Mouse (Mus musculus) midbrain, embryonic 14.5 days (tissue): ENCODE measurements around the gene Blmh. TPM values are rescaled to one million over a fixed set of nuclear protein-coding genes. Genes with fewer than 3 reads are reported as not detected.

ENCODE experiments used
- ATAC-seq: fragments of 200-750 bp; cut with Nextera tagmentation; 2 replicates; pipeline ENCODE4 v1.8.0; 2017; ENCODE audit warnings: moderate number of reproducible peaks, moderate library complexity; ENCODE audit not compliant: low FRiP score, low TSS enrichment
- DNase-seq: peaks from one replicate; pipeline ENCODE4 v3.0.0-alpha.2; 2015
- H3K27ac ChIP-seq: fragments of 300-500 bp; sonication (generic); replicated peaks from 2 replicates; pipeline ENCODE4 v1.5.1; 2014; ENCODE audit warnings: mild to moderate bottlenecking, low read depth, low read length, moderate library complexity
- H3K27me3 ChIP-seq: fragments of 300-500 bp; sonication (generic); 2 replicates; pipeline ENCODE4 v1.6.1; 2014; ENCODE audit warnings: low read length, control low read depth, mixed read lengths; ENCODE audit not compliant: control insufficient read depth, insufficient read depth
- H3K36me3 ChIP-seq: fragments of 300-500 bp; sonication (generic); 2 replicates; pipeline ENCODE4 v1.6.1; 2014; ENCODE audit warnings: low read length, control low read depth; ENCODE audit not compliant: control insufficient read depth, insufficient read depth
- H3K4me1 ChIP-seq: fragments of 300-500 bp; sonication (generic); 2 replicates; pipeline ENCODE4 v1.6.1; 2014; ENCODE audit warnings: mild to moderate bottlenecking, antibody characterized with exemption, low read length, control low read depth; ENCODE audit not compliant: control insufficient read depth, insufficient read depth
- H3K4me2 ChIP-seq: fragments of 300-500 bp; sonication (generic); 2 replicates; pipeline ENCODE4 v1.6.1; 2014; ENCODE audit warnings: mild to moderate bottlenecking, low read length, moderate library complexity
- H3K4me3 ChIP-seq: fragments of 300-500 bp; sonication (generic); replicated peaks from 2 replicates; pipeline ENCODE4 v1.5.1; 2014; ENCODE audit warnings: low read depth, low read length
- H3K9ac ChIP-seq: fragments of 300-500 bp; sonication (generic); replicated peaks from 2 replicates; pipeline ENCODE4 v1.6.1; 2014; ENCODE audit warnings: mild to moderate bottlenecking, low read length, moderate library complexity
- H3K9me3 ChIP-seq: fragments of 300-500 bp; sonication (generic); 2 replicates; pipeline ENCODE4 v1.6.1; 2016; ENCODE audit warnings: low read length, control low read depth, mixed read lengths; ENCODE audit not compliant: control insufficient read depth
- WGBS: fragments of 180-500 bp; shearing (Covaris S2); extraction: QIAGEN DNeasy Blood & Tissue Kit; methylation state at CpG from one replicate; pipeline ENCODE4 v1.1.7; 2014; 5-methylcytosine and 5-hydroxymethylcytosine counted together
- polyA plus RNA-seq: library from polyadenylated mRNA; unstranded; fragments of >200 nt; fragmentation: Nextera tagmentation; extraction: Ambion mirVana; gene quantifications from 2 replicates; pipeline ENCODE4 v1.2.1, GENCODE M21; 2014

The Blmh gene
- polyA plus RNA-seq, 1 experiment from 2014 or later = 136 TPM

GRCm38 (mm10) chr11:76998705-76999226, 74.2 kb downstream of the Blmh start:
- DNase-seq = peak; percentile 31
- WGBS = 8% methylated on average over 24 of the region's 24 CpGs
- no peak for ATAC-seq
- no peaks in the 10 kb centered on the region for H3K36me3 ChIP-seq
- no peak overlapping the region; the same call in 1 of the 2 replicates for H3K9ac ChIP-seq
- no peaks in the 10 kb centered on the region for H3K9me3 ChIP-seq
- H3K27me3 ChIP-seq = peaks cover 44% of the 10 kb centered on the region
- peak overlapping the region; percentile 86 for H3K4me2 ChIP-seq
- H3K4me3 ChIP-seq = peak overlapping the region; percentile 43
- H3K27ac ChIP-seq = no peak overlapping the region
- H3K4me1 ChIP-seq = peaks cover 10% of the 10 kb centered on the region

- DNase-seq = no peak
- Histone ChIP-seq H3K4me2 (no peak overlapping the region), H3K27me3 (peaks cover 44% of the 10 kb centered on the region), H3K9me3 (no peaks in the 10 kb centered on the region), H3K9ac (no peak overlapping the region), H3K36me3 (no peaks in the 10 kb centered on the region), H3K4me1 (peaks cover 10% of the 10 kb centered on the region), H3K27ac (no peak overlapping the region), H3K4me3 (no peak overlapping the region)
- 72% methylated on average over 5 of the region's 5 CpGs for WGBS
- no peak for ATAC-seq
Observed at GRCm38 (mm10) chr11:77000741-77001140, 76.1 kb downstream of the Blmh start.

- no peaks in the 10 kb centered on the region for H3K36me3 ChIP-seq
- H3K9me3 ChIP-seq = no peaks in the 10 kb centered on the region
- H3K27ac ChIP-seq = no peak overlapping the region
- no peak for ATAC-seq
- peaks cover 10% of the 10 kb centered on the region for H3K4me1 ChIP-seq
- 83% methylated on average over 1 of the region's 1 CpGs for WGBS
- H3K4me2 ChIP-seq = no peak overlapping the region
- no peak overlapping the region for H3K9ac ChIP-seq
- no peak overlapping the region for H3K4me3 ChIP-seq
- H3K27me3 ChIP-seq = peaks cover 34% of the 10 kb centered on the region
- no peak for DNase-seq
Observed at GRCm38 (mm10) chr11:77002361-77002760, 77.8 kb downstream of the Blmh start.

GRCm38 (mm10) chr11:77005881-77006280, 81.3 kb downstream of the Blmh start:
- no peak overlapping the region for H3K4me3 ChIP-seq
- H3K36me3 ChIP-seq = no peaks in the 10 kb centered on the region
- H3K27me3 ChIP-seq = no peaks in the 10 kb centered on the region
- H3K9me3 ChIP-seq = no peaks in the 10 kb centered on the region
- 73% methylated on average over 4 of the region's 4 CpGs for WGBS
- ATAC-seq (no peak), DNase-seq (no peak)
- H3K27ac ChIP-seq = no peak overlapping the region
- no peaks in the 10 kb centered on the region for H3K4me1 ChIP-seq
- no peak overlapping the region for H3K4me2 ChIP-seq
- no peak overlapping the region for H3K9ac ChIP-seq

- H3K27me3 ChIP-seq = no peaks in the 10 kb centered on the region
- 57% methylated on average over 6 of the region's 6 CpGs for WGBS
- ATAC-seq (no peak), DNase-seq (no peak)
- H3K4me2 ChIP-seq = no peak overlapping the region
- no peak overlapping the region for H3K9ac ChIP-seq
- H3K4me1 ChIP-seq = no peaks in the 10 kb centered on the region
- no peaks in the 10 kb centered on the region for H3K36me3 ChIP-seq
- H3K4me3 ChIP-seq = no peak overlapping the region
- H3K9me3 ChIP-seq = no peaks in the 10 kb centered on the region
- no peak overlapping the region for H3K27ac ChIP-seq
Observed at GRCm38 (mm10) chr11:77006616-77007015, 82.0 kb downstream of the Blmh start.

- H3K4me2 ChIP-seq = no peak overlapping the region
- no peak overlapping the region for H3K4me3 ChIP-seq
- H3K9ac ChIP-seq = no peak overlapping the region
- H3K4me1 ChIP-seq = no peaks in the 10 kb centered on the region
- 82% methylated on average over 16 of the region's 16 CpGs for WGBS
- DNase-seq (no peak), ATAC-seq (no peak)
- H3K9me3 ChIP-seq = no peaks in the 10 kb centered on the region
- H3K27ac ChIP-seq = no peak overlapping the region
- H3K36me3 ChIP-seq = no peaks in the 10 kb centered on the region
- H3K27me3 ChIP-seq = no peaks in the 10 kb centered on the region
Observed at GRCm38 (mm10) chr11:77009069-77010025, 84.7 kb downstream of the Blmh start.

- 86% methylated on average over 10 of the region's 10 CpGs for WGBS
- H3K4me2 ChIP-seq = no peak overlapping the region
Observed at GRCm38 (mm10) chr11:77010762-77011475, 86.3 kb downstream of the Blmh start.

GRCm38 (mm10) chr11:77018046-77018445, 93.4 kb downstream of the Blmh start:
- Histone ChIP-seq H3K4me2 (no peak overlapping the region), H3K9ac (no peak overlapping the region), H3K27ac (no peak overlapping the region), H3K4me3 (no peak overlapping the region), H3K27me3 (no peaks in the 10 kb centered on the region), H3K9me3 (no peaks in the 10 kb centered on the region), H3K4me1 (no peaks in the 10 kb centered on the region), H3K36me3 (no peaks in the 10 kb centered on the region)
- 84% methylated on average over 11 of the region's 11 CpGs for WGBS
- no peak for ATAC-seq
- no peak for DNase-seq

More at GRCm38 (mm10) chr11:77010762-77011475, 86.3 kb downstream of the Blmh start:
- ATAC-seq (no peak), DNase-seq (no peak)
- Histone ChIP-seq H3K9me3 (no peaks in the 10 kb centered on the region), H3K27me3 (no peaks in the 10 kb centered on the region), H3K27ac (no peak overlapping the region), H3K9ac (no peak overlapping the region), H3K4me3 (no peak overlapping the region), H3K4me1 (no peaks in the 10 kb centered on the region), H3K36me3 (no peaks in the 10 kb centered on the region)
